Comparison of ENCODE assay signal across 10 mouse cellular contexts in the genomic region with DNA sequence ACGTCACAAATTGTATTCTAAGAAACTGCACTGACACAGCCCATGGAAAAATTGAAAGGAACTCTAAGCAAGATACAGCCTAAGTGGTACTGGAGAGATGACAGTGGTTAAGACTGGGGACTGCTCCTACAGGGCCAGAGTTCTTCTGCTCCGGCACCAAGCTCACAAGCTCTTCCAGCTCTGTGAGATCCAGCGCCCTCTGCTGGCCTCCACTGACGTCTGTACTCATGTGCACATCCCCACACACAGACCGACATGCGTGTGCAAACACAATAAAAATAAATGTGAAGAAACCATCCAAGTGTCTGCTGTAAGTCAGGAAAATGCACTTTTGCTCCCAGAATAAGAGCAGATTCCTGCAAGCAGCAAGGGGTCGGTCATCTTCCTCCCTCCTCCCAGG. TPM values are rescaled to one million over a fixed set of nuclear protein-coding genes. Genes with fewer than 3 reads are reported as not detected.
DNase-seq lines count a peak whose midpoint lies in the region; ATAC-seq and TF ChIP-seq lines count a peak whose summit lies in the region.
"Had no signal": no experiment of that assay in that cellular context is flagged by ENCODE, and none has a peak within 500 bp of the region (broad histone marks: within the 10 kb centered on the region; RNA-seq: fewer than 3 reads in every experiment).

No protein-coding gene starts in this region.

- H3K27ac ChIP-seq in lung, postnatal 0 days (ENCODE audit: low read length), result no peak overlapping the region
- H3K27ac ChIP-seq in stomach, embryonic 16.5 days (ENCODE audit: low read length), result no peak overlapping the region
- no peak overlapping the region for H3K27ac ChIP-seq in forebrain, embryonic 16.5 days (ENCODE audit: low read length)
- H3K27ac ChIP-seq: hindbrain, embryonic 12.5 days; macrophage had no signal

- 80% methylated on average over 7 of the region's 7 CpGs for WGBS in lung, postnatal 0 days
- 82% methylated on average over 7 of the region's 7 CpGs for WGBS in stomach, embryonic 16.5 days
- 87% methylated on average over 7 of the region's 7 CpGs for WGBS in forebrain, embryonic 16.5 days

- CTCF ChIA-PET in Patski (lab: Charles Lee), result no interaction called here

- no peaks in the 10 kb centered on the region for H3K27me3 ChIP-seq in lung, postnatal 0 days (replicated peaks; ENCODE audit: insufficient read depth, low read length)
- no peaks in the 10 kb centered on the region for H3K27me3 ChIP-seq in Patski
- H3K27me3 ChIP-seq in stomach, embryonic 16.5 days (ENCODE audit: control insufficient read depth, insufficient read depth, low read length), result no peaks in the 10 kb centered on the region
- no peaks in the 10 kb centered on the region for H3K27me3 ChIP-seq in forebrain, embryonic 16.5 days (replicated peaks; ENCODE audit: control insufficient read depth, insufficient read depth, low read length)
- H3K27me3 ChIP-seq: hindbrain, embryonic 12.5 days had no signal

- peak; percentile 25 for DNase-seq in gastrocnemius, postnatal 10 days
- DNase-seq in gastrocnemius, adult 8-10 months (ENCODE audit: low spot score in 2 of 2), result no peak
- no peak for DNase-seq in lung, postnatal 0 days (ENCODE audit: low spot score)
- DNase-seq in lung, postnatal 36 days, result no peak
- DNase-seq in Patski (ENCODE audit: low read depth, low spot score), result no peak
- no peak for DNase-seq in layer of hippocampus, adult 18-20 months (ENCODE audit: low spot score in 2 of 2)

- no peaks in the 10 kb centered on the region for H3K36me3 ChIP-seq in lung, postnatal 0 days (ENCODE audit: insufficient read depth, low read length)
- H3K36me3 ChIP-seq in stomach, embryonic 16.5 days (ENCODE audit: control insufficient read depth, insufficient read depth, low read length), result no peaks in the 10 kb centered on the region
- H3K36me3 ChIP-seq in forebrain, embryonic 16.5 days (ENCODE audit: control insufficient read depth, insufficient read depth), result no peaks in the 10 kb centered on the region
- H3K36me3 ChIP-seq: hindbrain, embryonic 12.5 days had no signal

- no peak overlapping the region for H3K9ac ChIP-seq in lung, postnatal 0 days (replicated peaks; ENCODE audit: low read depth)
- H3K9ac ChIP-seq in stomach, embryonic 16.5 days (ENCODE audit: low read length), result no peak overlapping the region
- H3K9ac ChIP-seq in forebrain, embryonic 16.5 days (replicated peaks; ENCODE audit: low read depth, low read length), result no peak overlapping the region
- H3K9ac ChIP-seq: hindbrain, embryonic 12.5 days had no signal

- H3K9me3 ChIP-seq in lung, postnatal 0 days (ENCODE audit: low read length), result no peaks in the 10 kb centered on the region
- no peaks in the 10 kb centered on the region for H3K9me3 ChIP-seq in stomach, embryonic 16.5 days (replicated peaks; ENCODE audit: control insufficient read depth, low read length)
- no peaks in the 10 kb centered on the region for H3K9me3 ChIP-seq in forebrain, embryonic 16.5 days (ENCODE audit: control insufficient read depth, low read length)

- peak; percentile 36 for TF ChIP-seq CTCF in lung, postnatal 0 days (IDR thresholded peaks at IDR 0.05)
- peak; percentile 29 for TF ChIP-seq CTCF in Patski (IDR thresholded peaks at IDR 0.05)

- ATAC-seq in lung, postnatal 0 days, result no peak
- no peak for ATAC-seq in Patski
- ATAC-seq in stomach, embryonic 16.5 days (ENCODE audit: insufficient read depth, low FRiP score), result 0 out of 2 replicates have a peak, but pooled peaks have one; percentile 13
- no peak for ATAC-seq in forebrain, embryonic 16.5 days

- in situ Hi-C loops in Patski (cut with MboI; ENCODE audit: low pct_unique_long_range_greater_than_20kb), result no loop called here

- H3K4me2 ChIP-seq in lung, postnatal 0 days (replicated peaks; ENCODE audit: low read depth, low read length), result no peak overlapping the region
- H3K4me2 ChIP-seq in stomach, embryonic 16.5 days (ENCODE audit: low read depth, low read length), result no peak overlapping the region
- H3K4me2 ChIP-seq in forebrain, embryonic 16.5 days (ENCODE audit: low read length), result no peak overlapping the region
- H3K4me2 ChIP-seq: hindbrain, embryonic 12.5 days had no signal

- no peak overlapping the region for H3K4me3 ChIP-seq in lung, postnatal 0 days (ENCODE audit: low read depth, low read length)
- no peak overlapping the region for H3K4me3 ChIP-seq in stomach, embryonic 16.5 days (replicated peaks; ENCODE audit: low read length)
- no peak overlapping the region for H3K4me3 ChIP-seq in forebrain, embryonic 16.5 days (replicated peaks; ENCODE audit: low read length)
- H3K4me3 ChIP-seq: hindbrain, embryonic 12.5 days had no signal

- no peak for TF ChIP-seq EP300 in lung, postnatal 0 days (IDR thresholded peaks at IDR 0.05)

- POLR2A ChIA-PET in Patski (lab: Charles Lee), result no interaction called here

- H3K4me1 ChIP-seq in lung, postnatal 0 days (ENCODE audit: insufficient read depth, low read depth, low read length), result no peaks in the 10 kb centered on the region
- peaks cover 5% of the 10 kb centered on the region for H3K4me1 ChIP-seq in stomach, embryonic 16.5 days (ENCODE audit: control insufficient read depth, insufficient read depth, low read length)
- H3K4me1 ChIP-seq in forebrain, embryonic 16.5 days (replicated peaks; ENCODE audit: control insufficient read depth, insufficient read depth, low read length), result no peaks in the 10 kb centered on the region
- H3K4me1 ChIP-seq: hindbrain, embryonic 12.5 days had no signal

RNA-seq across cellular contexts. Expression of a gene that starts 38.1 kb away (rescaled TPM):
- 10 to 100 TPM; 22.4 to 27.3 TPM for total RNA-seq in gastrocnemius, postnatal 10 days (2021)
- total RNA-seq in gastrocnemius, adult 8-10 months (2022), result 10 to 100 TPM; 13.3 to 20.2 (median 18.2) TPM
- 22.3 TPM in 2 replicates for polyA plus RNA-seq in lung, postnatal 0 days (2015; fragmentation: Nextera tagmentation; extraction: Ambion mirVana)
- 17.0 TPM for polyA plus RNA-seq in Patski (2021)
- polyA plus RNA-seq in stomach, embryonic 16.5 days (2015; fragmentation: Nextera tagmentation; extraction: Ambion mirVana), result 10.4 and 13.6 TPM in 2 replicates
- 10 to 100 TPM; 26.6 to 26.7 TPM for total RNA-seq in layer of hippocampus, adult 18-20 months (2021)
- polyA plus RNA-seq in forebrain, embryonic 16.5 days (2015; fragmentation: Nextera tagmentation; extraction: Ambion mirVana), result 12.3 and 12.7 TPM in 2 replicates
